Mouse (Mus musculus) erythroblast, embryonic 14.5 days (primary cell): ENCODE measurements around the gene Gp1ba. TPM values are rescaled to one million over a fixed set of nuclear protein-coding genes. Genes with fewer than 3 reads are reported as not detected.
A peak's percentile ranks its signal among the peaks of the same experiment; 100 is the strongest.

Experiments used
- H3K27me3 ChIP-seq: 2 replicates; pipeline ENCODE4 v1.6.1; 2012; ENCODE audit warnings: inconsistent platforms; ENCODE audit not compliant: control insufficient read depth
- H3K36me3 ChIP-seq: 2 replicates; pipeline ENCODE4 v1.6.1; 2012; ENCODE audit warnings: mild to moderate bottlenecking, inconsistent platforms; ENCODE audit not compliant: control insufficient read depth
- H3K4me1 ChIP-seq: 2 replicates; pipeline ENCODE4 v1.6.1; 2012; ENCODE audit warnings: inconsistent platforms; ENCODE audit not compliant: control insufficient read depth
- H3K4me3 ChIP-seq: replicated peaks from 2 replicates; pipeline ENCODE3; 2012; ENCODE audit warnings: moderate library complexity, mild to moderate bottlenecking, inconsistent platforms
- H3K9me3 ChIP-seq: 2 replicates; pipeline ENCODE4 v1.6.1; 2012; ENCODE audit warnings: low read length, inconsistent platforms, mixed read lengths; ENCODE audit not compliant: control insufficient read depth
- GATA1 ChIP-seq: IDR thresholded peaks from 2 replicates; pipeline ENCODE4 v1.6.1; 2012; ENCODE audit warnings: low read length, inconsistent platforms, mixed read lengths
- TAL1 ChIP-seq: IDR thresholded peaks from 3 replicates; pipeline ENCODE4 v1.6.1; 2012; ENCODE audit warnings: low read length, inconsistent platforms, mixed read lengths
- polyA plus RNA-seq: library from polyadenylated mRNA; stranded (reverse); fragments of >175 nt; gene quantifications from 2 replicates; pipeline ENCODE4 v1.2.3, GENCODE M21; 2012

Gp1ba gene
- polyA plus RNA-seq, 1 experiment, result 0.12 TPM

GRCm38 (mm10) chr11:70623053-70623742 is 15.7 kb upstream of the Gp1ba start:
- Histone ChIP-seq H3K4me3 (no peak overlapping the region), H3K4me1 (peaks cover 13% of the 10 kb centered on the region), H3K27me3 (no peaks in the 10 kb centered on the region), H3K36me3 (no peaks in the 10 kb centered on the region), H3K9me3 (no peaks in the 10 kb centered on the region)
- TF ChIP-seq GATA1 (no peak), TAL1 (no peak)

- Histone ChIP-seq H3K27me3 (no peaks in the 10 kb centered on the region), H3K36me3 (no peaks in the 10 kb centered on the region), H3K4me3 (no peak overlapping the region), H3K9me3 (no peaks in the 10 kb centered on the region), H3K4me1 (peaks cover 20% of the 10 kb centered on the region)
- no peak for TF ChIP-seq TAL1
- no peak for TF ChIP-seq GATA1
These were observed 13.4 kb upstream of the Gp1ba start for GRCm38 (mm10) chr11:70625473-70625872.

GRCm38 (mm10) chr11:70626877-70627276 is 12.0 kb upstream of the Gp1ba start:
- no peak for TF ChIP-seq GATA1
- Histone ChIP-seq H3K4me1 (peaks cover 22% of the 10 kb centered on the region), H3K36me3 (no peaks in the 10 kb centered on the region), H3K4me3 (no peak overlapping the region), H3K27me3 (no peaks in the 10 kb centered on the region), H3K9me3 (no peaks in the 10 kb centered on the region)

GRCm38 (mm10) chr11:70628431-70628830 is 10.5 kb upstream of the Gp1ba start:
- H3K36me3 ChIP-seq, result no peaks in the 10 kb centered on the region
- no peaks in the 10 kb centered on the region for H3K27me3 ChIP-seq
- no peaks in the 10 kb centered on the region for H3K9me3 ChIP-seq
- H3K4me3 ChIP-seq, result no peak overlapping the region
- TF ChIP-seq TAL1, result no peak
- TF ChIP-seq GATA1, result no peak
- peaks cover 9% of the 10 kb centered on the region for H3K4me1 ChIP-seq

GRCm38 (mm10) chr11:70629557-70629956 is 9.4 kb upstream of the Gp1ba start:
- Histone ChIP-seq H3K9me3 (no peaks in the 10 kb centered on the region), H3K4me1 (peaks cover 9% of the 10 kb centered on the region), H3K36me3 (no peaks in the 10 kb centered on the region), H3K4me3 (no peak overlapping the region), H3K27me3 (no peaks in the 10 kb centered on the region)
- TF ChIP-seq TAL1 (no peak), GATA1 (no peak)

GRCm38 (mm10) chr11:70630129-70630528 is 8.8 kb upstream of the Gp1ba start:
- TF ChIP-seq GATA1 (no peak), TAL1 (no peak)
- Histone ChIP-seq H3K9me3 (no peaks in the 10 kb centered on the region), H3K4me1 (peaks cover 9% of the 10 kb centered on the region), H3K36me3 (no peaks in the 10 kb centered on the region), H3K27me3 (no peaks in the 10 kb centered on the region), H3K4me3 (no peak overlapping the region)

GRCm38 (mm10) chr11:70635601-70636000 is 3.3 kb upstream of the Gp1ba start:
- Histone ChIP-seq H3K9me3 (no peaks in the 10 kb centered on the region), H3K4me3 (no peak overlapping the region), H3K36me3 (no peaks in the 10 kb centered on the region), H3K27me3 (no peaks in the 10 kb centered on the region), H3K4me1 (peaks cover 41% of the 10 kb centered on the region)
- TF ChIP-seq GATA1 (no peak), TAL1 (no peak)

GRCm38 (mm10) chr11:70637764-70638163 is 1.2 kb upstream of the Gp1ba start:
- Histone ChIP-seq H3K27me3 (no peaks in the 10 kb centered on the region), H3K4me3 (no peak overlapping the region), H3K36me3 (peaks cover 2% of the 10 kb centered on the region), H3K9me3 (no peaks in the 10 kb centered on the region), H3K4me1 (peaks cover 52% of the 10 kb centered on the region)
- no peak for TF ChIP-seq TAL1
- no peak for TF ChIP-seq GATA1

GRCm38 (mm10) chr11:70638293-70638692 is 629 bp upstream of the Gp1ba start:
- no peak for TF ChIP-seq TAL1
- no peak for TF ChIP-seq GATA1
- H3K4me1 ChIP-seq, result peaks cover 52% of the 10 kb centered on the region
- H3K27me3 ChIP-seq, result no peaks in the 10 kb centered on the region
- H3K9me3 ChIP-seq, result no peaks in the 10 kb centered on the region
- H3K4me3 ChIP-seq, result peak overlapping the region; percentile 41
- H3K36me3 ChIP-seq, result peaks cover 5% of the 10 kb centered on the region

GRCm38 (mm10) chr11:70639976-70640375 is 1.1 kb downstream of the Gp1ba start:
- Histone ChIP-seq H3K4me3 (no peak overlapping the region), H3K4me1 (peaks cover 55% of the 10 kb centered on the region)
- no peak for TF ChIP-seq TAL1
- TF ChIP-seq GATA1, result no peak

More at GRCm38 (mm10) chr11:70639976-70640375, 1.1 kb downstream of the Gp1ba start:
- no peaks in the 10 kb centered on the region for H3K27me3 ChIP-seq
- H3K9me3 ChIP-seq, result no peaks in the 10 kb centered on the region
- H3K36me3 ChIP-seq, result peaks cover 15% of the 10 kb centered on the region
